Mouse (Mus musculus): Measurements from ENCODE around the gene Cant1. TPM values are rescaled to one million over a fixed set of nuclear protein-coding genes. Genes with fewer than 3 reads are reported as not detected.

Cant1 gene
- polyA plus RNA-seq (2014; fragmentation: Nextera tagmentation; extraction: Ambion mirVana), result 27.7 and 31.4 TPM in 2 replicates

GRCm38 (mm10) chr11:118418834-118419504 lies at the start of gene Cant1:
Gene Cant1 (minus strand): TSS chr11:118419086.
- Histone ChIP-seq H3K4me1 (ENCODE audit: insufficient read depth) (peaks cover 14% of the 10 kb centered on the region), H3K27me3 (ENCODE audit: insufficient read depth, low read length) (no peaks in the 10 kb centered on the region), H3K4me3 (ENCODE audit: low read depth, low read length) (peak within 1 kb of the TSS; percentile 92), H3K4me2 (peak within 1 kb of the TSS; percentile 74), H3K9ac (peak within 1 kb of the TSS; percentile 93), H3K36me3 (ENCODE audit: insufficient read depth) (peaks cover 13% of the 10 kb centered on the region; the same call in 1 of the 2 replicates), H3K9me3 (ENCODE audit: low read depth, low read length) (no peaks in the 10 kb centered on the region), H3K27ac (ENCODE audit: low read depth) (peak within 1 kb of the TSS; percentile 80; the same call in 1 of the 2 replicates)
- DNase-seq, result peak; percentile 99
- no peak for TF ChIP-seq CTCF (IDR thresholded peaks at IDR 0.05; ENCODE audit: low read depth)
- peak; percentile 94 for ATAC-seq (ENCODE audit: insufficient read depth)
- WGBS, result under 1% methylated on average over 42 of the region's 50 CpGs

DNA sequence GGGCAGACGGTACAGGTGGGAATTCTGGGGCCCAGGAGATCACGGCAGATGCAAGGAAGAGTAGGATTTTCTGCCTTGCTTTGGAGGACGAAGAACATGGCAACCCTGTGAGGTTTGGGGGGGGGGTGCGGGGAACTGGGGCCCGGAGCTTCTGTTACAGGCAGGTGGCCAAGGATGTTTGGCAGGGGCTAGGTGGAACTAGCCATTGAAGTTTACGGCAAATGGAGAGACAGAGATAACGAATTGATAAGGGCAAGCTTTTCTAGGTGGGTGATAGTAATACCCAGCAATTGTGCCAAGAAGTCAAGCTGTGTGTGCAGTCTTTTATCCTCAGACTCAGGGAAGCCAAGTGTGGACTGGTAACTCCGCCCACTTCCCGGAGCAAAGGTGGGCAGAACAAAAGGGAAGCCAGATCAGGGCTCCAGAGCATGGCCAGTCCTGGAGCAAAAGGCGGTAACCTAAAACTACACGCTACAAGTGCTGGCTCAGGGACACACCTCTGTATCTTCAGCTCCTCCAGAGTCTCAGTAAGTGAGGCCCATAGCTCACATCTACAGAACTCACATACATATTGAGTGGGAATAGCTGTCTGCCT lies 48.7 kb upstream of the Cant1 start:
- peak; percentile 27 for DNase-seq

DNA sequence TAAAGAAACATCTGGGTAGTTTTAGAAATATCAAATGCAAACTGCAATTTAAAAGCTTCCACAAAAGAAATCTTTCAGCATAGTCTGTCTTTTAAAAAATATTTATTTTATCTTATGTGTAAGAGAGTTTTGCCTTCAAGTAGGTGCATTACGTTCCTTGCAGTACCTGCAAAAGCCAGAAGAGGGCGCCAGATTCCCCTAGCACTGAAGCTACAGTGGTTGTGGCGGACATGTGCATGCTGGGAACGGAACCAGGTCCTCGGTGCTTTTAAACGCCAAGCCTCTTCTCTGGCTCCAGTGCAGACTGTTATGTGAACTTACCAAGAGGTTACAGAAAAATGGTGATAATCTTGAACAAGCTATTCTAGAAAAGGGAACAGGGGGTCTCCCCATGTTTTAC lies 41.4 kb upstream of the Cant1 start:
- Histone ChIP-seq H3K9ac (no peak overlapping the region), H3K4me3 (ENCODE audit: low read depth, low read length) (no peak overlapping the region), H3K4me2 (no peak overlapping the region), H3K27ac (ENCODE audit: low read depth) (no peak overlapping the region), H3K4me1 (ENCODE audit: insufficient read depth) (no peaks in the 10 kb centered on the region), H3K9me3 (ENCODE audit: low read depth, low read length) (peaks cover 3% of the 10 kb centered on the region; the same call in 1 of the 2 replicates), H3K27me3 (ENCODE audit: insufficient read depth, low read length) (no peaks in the 10 kb centered on the region), H3K36me3 (ENCODE audit: insufficient read depth) (no peaks in the 10 kb centered on the region)
- TF ChIP-seq CTCF (IDR thresholded peaks at IDR 0.05; ENCODE audit: low read depth), result peak; percentile 69
- ATAC-seq (ENCODE audit: insufficient read depth) (no peak), DNase-seq (peak; percentile 59)
- WGBS, result 61% methylated on average over 6 of the region's 6 CpGs

More for the DNA sequence above, 48.7 kb upstream of the Cant1 start:
- H3K4me1 ChIP-seq (ENCODE audit: insufficient read depth), result peaks cover 4% of the 10 kb centered on the region; the same call in 1 of the 2 replicates
- H3K27me3 ChIP-seq (ENCODE audit: insufficient read depth, low read length), result no peaks in the 10 kb centered on the region
- ATAC-seq (ENCODE audit: insufficient read depth), result no peak
- no peak overlapping the region for H3K27ac ChIP-seq (ENCODE audit: low read depth)
- H3K4me2 ChIP-seq, result no peak overlapping the region
- 46% methylated on average over 11 of the region's 11 CpGs for WGBS
- TF ChIP-seq CTCF (IDR thresholded peaks at IDR 0.05; ENCODE audit: low read depth), result no peak
- no peaks in the 10 kb centered on the region for H3K9me3 ChIP-seq (ENCODE audit: low read depth, low read length)
- H3K36me3 ChIP-seq (ENCODE audit: insufficient read depth), result no peaks in the 10 kb centered on the region
- no peak overlapping the region for H3K9ac ChIP-seq
- H3K4me3 ChIP-seq (ENCODE audit: low read depth, low read length), result no peak overlapping the region

GRCm38 (mm10) chr11:118459536-118459935 lies 40.6 kb upstream of the Cant1 start:
- 59% methylated on average over 4 of the region's 4 CpGs for WGBS
- DNase-seq (no peak), ATAC-seq (ENCODE audit: insufficient read depth) (no peak; the same call in 1 of the 2 replicates)
- H3K4me2 ChIP-seq, result no peak overlapping the region
- H3K9ac ChIP-seq, result no peak overlapping the region
- no peaks in the 10 kb centered on the region for H3K4me1 ChIP-seq (ENCODE audit: insufficient read depth)
- no peaks in the 10 kb centered on the region for H3K27me3 ChIP-seq (ENCODE audit: insufficient read depth, low read length)
- H3K4me3 ChIP-seq (ENCODE audit: low read depth, low read length), result no peak overlapping the region
- no peak overlapping the region for H3K27ac ChIP-seq (ENCODE audit: low read depth)
- no peaks in the 10 kb centered on the region for H3K36me3 ChIP-seq (ENCODE audit: insufficient read depth)
- no peak for TF ChIP-seq CTCF (IDR thresholded peaks at IDR 0.05; ENCODE audit: low read depth)
- peaks cover 3% of the 10 kb centered on the region; the same call in 1 of the 2 replicates for H3K9me3 ChIP-seq (ENCODE audit: low read depth, low read length)

GRCm38 (mm10) chr11:118459051-118459450 lies 40.2 kb upstream of the Cant1 start:
- WGBS, result 30% methylated on average over 8 of the region's 8 CpGs
- peak; percentile 41 for DNase-seq
- Histone ChIP-seq H3K4me3 (ENCODE audit: low read depth, low read length) (no peak overlapping the region), H3K4me1 (ENCODE audit: insufficient read depth) (no peaks in the 10 kb centered on the region), H3K36me3 (ENCODE audit: insufficient read depth) (no peaks in the 10 kb centered on the region), H3K9me3 (ENCODE audit: low read depth, low read length) (peaks cover 3% of the 10 kb centered on the region; the same call in 1 of the 2 replicates), H3K4me2 (no peak overlapping the region), H3K9ac (no peak overlapping the region), H3K27me3 (ENCODE audit: insufficient read depth, low read length) (no peaks in the 10 kb centered on the region), H3K27ac (ENCODE audit: low read depth) (no peak overlapping the region)
- TF ChIP-seq CTCF (IDR thresholded peaks at IDR 0.05; ENCODE audit: low read depth), result no peak
- peak; percentile 49; the same call in 1 of the 2 replicates for ATAC-seq (ENCODE audit: insufficient read depth)

- H3K36me3 ChIP-seq (ENCODE audit: insufficient read depth), result no peaks in the 10 kb centered on the region
- DNase-seq (no peak), ATAC-seq (ENCODE audit: insufficient read depth) (no peak)
- H3K27me3 ChIP-seq (ENCODE audit: insufficient read depth, low read length), result no peaks in the 10 kb centered on the region
- H3K4me1 ChIP-seq (ENCODE audit: insufficient read depth), result no peaks in the 10 kb centered on the region
- 66% methylated on average over 11 of the region's 11 CpGs for WGBS
- no peak overlapping the region for H3K9ac ChIP-seq
- no peak overlapping the region for H3K4me3 ChIP-seq (ENCODE audit: low read depth, low read length)
- H3K27ac ChIP-seq (ENCODE audit: low read depth), result no peak overlapping the region
- peaks cover 3% of the 10 kb centered on the region; the same call in 1 of the 2 replicates for H3K9me3 ChIP-seq (ENCODE audit: low read depth, low read length)
- TF ChIP-seq CTCF (IDR thresholded peaks at IDR 0.05; ENCODE audit: low read depth), result no peak
- no peak overlapping the region for H3K4me2 ChIP-seq
Measured at GRCm38 (mm10) chr11:118456937-118457336, 38.1 kb upstream of the Cant1 start.

DNA sequence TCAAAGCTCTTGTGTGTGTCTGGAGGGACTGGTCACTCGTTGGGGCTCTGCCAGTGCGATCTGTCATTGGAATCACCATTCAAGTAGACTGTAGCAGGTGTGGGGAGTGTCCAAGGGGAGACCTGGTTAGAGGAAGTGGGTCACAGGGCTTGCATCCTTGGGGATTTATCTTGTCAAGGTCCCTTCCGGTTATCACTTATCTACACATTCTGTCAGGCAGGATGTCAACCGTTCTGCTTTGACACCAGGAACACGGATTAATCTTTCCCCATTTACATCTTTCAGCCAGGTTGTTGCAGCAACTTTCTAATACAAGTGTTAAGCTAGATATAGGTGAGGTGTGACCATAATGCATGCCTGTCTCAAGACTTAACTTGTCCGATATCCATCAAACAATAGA lies 36.9 kb upstream of the Cant1 start:
- Histone ChIP-seq H3K4me1 (ENCODE audit: insufficient read depth) (no peaks in the 10 kb centered on the region), H3K27me3 (ENCODE audit: insufficient read depth, low read length) (no peaks in the 10 kb centered on the region), H3K4me3 (ENCODE audit: low read depth, low read length) (no peak overlapping the region), H3K27ac (ENCODE audit: low read depth) (no peak overlapping the region), H3K9me3 (ENCODE audit: low read depth, low read length) (peaks cover 3% of the 10 kb centered on the region; the same call in 1 of the 2 replicates), H3K36me3 (ENCODE audit: insufficient read depth) (0 out of 2 replicates have a peak, but pooled peaks cover 3% of the 10 kb centered on the region), H3K9ac (no peak overlapping the region), H3K4me2 (no peak overlapping the region)
- no peak for ATAC-seq (ENCODE audit: insufficient read depth)
- 60% methylated on average over 6 of the region's 6 CpGs for WGBS
- no peak for DNase-seq
- TF ChIP-seq CTCF (IDR thresholded peaks at IDR 0.05; ENCODE audit: low read depth), result no peak

Measured in lung, embryonic 14.5 days (tissue).